8 mouse cellular contexts compared by ENCODE assay signal in genomic region chr5:64738096-64738780, GRCm38 (mm10).
DNase-seq lines count a peak whose midpoint lies in the region; ATAC-seq lines count a peak whose summit lies in the region.

No protein-coding gene starts in this region.

- H3K9ac ChIP-seq in stomach, embryonic 14.5 days (replicated peaks; ENCODE audit: low read depth, low read length): no peak overlapping the region

- H3K27ac ChIP-seq in forebrain, embryonic 10.5 days: peak overlapping the region; percentile 87
- H3K27ac ChIP-seq in limb, embryonic 10.5 days: peak overlapping the region; percentile 87
- peak overlapping the region; percentile 74; the same call in 1 of the 2 replicates for H3K27ac ChIP-seq in stomach, embryonic 14.5 days (ENCODE audit: low read length)

- 15% methylated on average over 11 of the region's 11 CpGs for WGBS in forebrain, embryonic 10.5 days
- WGBS in limb, embryonic 10.5 days: 22% methylated on average over 11 of the region's 11 CpGs
- 17% methylated on average over 11 of the region's 11 CpGs for WGBS in stomach, embryonic 14.5 days

- H3K36me3 ChIP-seq in forebrain, embryonic 10.5 days (replicated peaks): no peaks in the 10 kb centered on the region
- H3K36me3 ChIP-seq in limb, embryonic 10.5 days: no peaks in the 10 kb centered on the region
- H3K36me3 ChIP-seq in stomach, embryonic 14.5 days (ENCODE audit: control insufficient read depth, insufficient read depth, low read length): no peaks in the 10 kb centered on the region

- DNase-seq in kidney, postnatal 4 days: peak; percentile 19 to 39
- no peak for DNase-seq in kidney, postnatal 14 days
- DNase-seq in forebrain, embryonic 10.5 days (ENCODE audit: extremely low spot score, low spot score): peak; percentile 27
- DNase-seq in limb, embryonic 10.5 days (ENCODE audit: low spot score): peak; percentile 35
- DNase-seq in spleen, postnatal 4 days (ENCODE audit: low spot score in 2 of 2): no peak
- DNase-seq in right cerebral cortex, postnatal 14 days: no peak
- DNase-seq in adrenal gland, postnatal 36 days: no peak

- no peaks in the 10 kb centered on the region for H3K27me3 ChIP-seq in forebrain, embryonic 10.5 days (ENCODE audit: poor library complexity, severe bottlenecking)
- H3K27me3 ChIP-seq in limb, embryonic 10.5 days (ENCODE audit: low read depth, poor library complexity, severe bottlenecking): no peaks in the 10 kb centered on the region
- no peaks in the 10 kb centered on the region for H3K27me3 ChIP-seq in stomach, embryonic 14.5 days (ENCODE audit: control insufficient read depth, insufficient read depth, low read length)

- peaks cover 49% of the 10 kb centered on the region for H3K4me1 ChIP-seq in forebrain, embryonic 10.5 days
- H3K4me1 ChIP-seq in limb, embryonic 10.5 days: peaks cover 29% of the 10 kb centered on the region
- H3K4me1 ChIP-seq in stomach, embryonic 14.5 days (ENCODE audit: control insufficient read depth, insufficient read depth, low read length): peaks cover 26% of the 10 kb centered on the region

- ATAC-seq in stomach, embryonic 14.5 days (ENCODE audit: insufficient number of reproducible peaks, insufficient read depth, low FRiP score, low read depth): no peak; the same call in 1 of the 2 replicates

- H3K9me3 ChIP-seq in forebrain, embryonic 10.5 days: no peaks in the 10 kb centered on the region
- no peaks in the 10 kb centered on the region for H3K9me3 ChIP-seq in limb, embryonic 10.5 days (replicated peaks)
- no peaks in the 10 kb centered on the region for H3K9me3 ChIP-seq in stomach, embryonic 14.5 days (ENCODE audit: control insufficient read depth, low read depth, low read length)

- H3K4me3 ChIP-seq in forebrain, embryonic 10.5 days: peak overlapping the region; percentile 30
- H3K4me3 ChIP-seq in limb, embryonic 10.5 days: no peak overlapping the region; the same call in 1 of the 2 replicates
- no peak overlapping the region for H3K4me3 ChIP-seq in stomach, embryonic 14.5 days (ENCODE audit: low read depth, low read length)

- H3K4me2 ChIP-seq in stomach, embryonic 14.5 days (replicated peaks; ENCODE audit: low read depth, low read length): peak overlapping the region; percentile 2; the same call in 1 of the 2 replicates

Comparison
In these comparisons a context has a peak if more than half of its experiments do, and no peak if none do; other contexts are left out.
1. DNase-seq: peak in kidney, postnatal 4 days (2 of 2), forebrain, embryonic 10.5 days (single experiment) and limb, embryonic 10.5 days (single experiment); none in kidney, postnatal 14 days (single experiment), spleen, postnatal 4 days (0 of 2), right cerebral cortex, postnatal 14 days (single experiment) and adrenal gland, postnatal 36 days (0 of 2).
2. Peak in every context shown above with its lines, with median percentiles within 50 percentile points of each other: H3K27ac ChIP-seq.